Comparison of ENCODE assay signal across 25 mouse cellular contexts in genomic region chr6:8727806-8728205, GRCm38 (mm10).
"Had no signal": no experiment of that assay in that cellular context is flagged by ENCODE, and none has a peak within 500 bp of the region (broad histone marks: within the 10 kb centered on the region; RNA-seq: fewer than 3 reads in every experiment).

No protein-coding gene starts in this region.

- H3K4me1 ChIP-seq: hindbrain, embryonic 15.5 days; kidney, embryonic 15.5 days; liver, embryonic 13.5 days; liver, embryonic 15.5 days had no signal

- H3K4me2 ChIP-seq: heart, embryonic 12.5 days; hindbrain, embryonic 13.5 days; hindbrain, embryonic 15.5 days; kidney, embryonic 15.5 days; limb, embryonic 12.5 days; liver, embryonic 13.5 days; liver, embryonic 15.5 days had no signal

- H3K9me3 ChIP-seq: heart, embryonic 10.5 days; heart, embryonic 12.5 days; hindbrain, embryonic 13.5 days; hindbrain, embryonic 15.5 days; limb, embryonic 12.5 days; liver, embryonic 13.5 days; liver, embryonic 15.5 days had no signal

- DNase-seq: gastrocnemius, adult 2 months; gastrocnemius, postnatal 10 days; gastrocnemius, postnatal 25 days; heart, adult 18-20 months; heart, postnatal 14 days; heart, postnatal 36 days; kidney, adult 11 months; kidney, adult 2 months; kidney, adult 9 months; kidney, postnatal 14 days; kidney, postnatal 36 days; layer of hippocampus, adult 9-11 months; layer of hippocampus, postnatal 36 days; left cerebral cortex, postnatal 4 days; liver, embryonic 13.5 days had no signal

- H3K27ac ChIP-seq: gastrocnemius, adult 2 months; heart, embryonic 10.5 days; hindbrain, embryonic 13.5 days; hindbrain, embryonic 15.5 days; hindbrain, postnatal 0 days; kidney, embryonic 15.5 days; kidney, postnatal 0 days; limb, embryonic 12.5 days; liver, embryonic 13.5 days; liver, embryonic 15.5 days had no signal

- H3K36me3 ChIP-seq: hindbrain, embryonic 13.5 days; hindbrain, embryonic 15.5 days; kidney, embryonic 15.5 days; liver, embryonic 13.5 days; liver, embryonic 15.5 days had no signal

- H3K27me3 ChIP-seq: heart, embryonic 12.5 days; hindbrain, embryonic 13.5 days; hindbrain, embryonic 15.5 days; kidney, embryonic 15.5 days; limb, embryonic 12.5 days; liver, embryonic 13.5 days; liver, embryonic 15.5 days had no signal

- H3K9ac ChIP-seq: heart, embryonic 12.5 days; hindbrain, embryonic 13.5 days; hindbrain, embryonic 15.5 days; kidney, embryonic 15.5 days; limb, embryonic 12.5 days; liver, embryonic 13.5 days; liver, embryonic 15.5 days had no signal

- H3K4me3 ChIP-seq: gastrocnemius, adult 2 months; heart, embryonic 10.5 days; heart, embryonic 12.5 days; hindbrain, embryonic 13.5 days; hindbrain, embryonic 15.5 days; kidney, embryonic 15.5 days; limb, embryonic 12.5 days; liver, embryonic 13.5 days; liver, embryonic 15.5 days had no signal

- ATAC-seq: hindbrain, postnatal 0 days; intestine, embryonic 16.5 days had no signal
